Mouse (Mus musculus): ENCODE data around the gene Lrrc74a. TPM values are rescaled to one million over a fixed set of nuclear protein-coding genes. Genes with fewer than 3 reads are reported as not detected.

The Lrrc74a gene
- not detected in 2 replicates for polyA plus RNA-seq (2012; rRNA removed)

DNA sequence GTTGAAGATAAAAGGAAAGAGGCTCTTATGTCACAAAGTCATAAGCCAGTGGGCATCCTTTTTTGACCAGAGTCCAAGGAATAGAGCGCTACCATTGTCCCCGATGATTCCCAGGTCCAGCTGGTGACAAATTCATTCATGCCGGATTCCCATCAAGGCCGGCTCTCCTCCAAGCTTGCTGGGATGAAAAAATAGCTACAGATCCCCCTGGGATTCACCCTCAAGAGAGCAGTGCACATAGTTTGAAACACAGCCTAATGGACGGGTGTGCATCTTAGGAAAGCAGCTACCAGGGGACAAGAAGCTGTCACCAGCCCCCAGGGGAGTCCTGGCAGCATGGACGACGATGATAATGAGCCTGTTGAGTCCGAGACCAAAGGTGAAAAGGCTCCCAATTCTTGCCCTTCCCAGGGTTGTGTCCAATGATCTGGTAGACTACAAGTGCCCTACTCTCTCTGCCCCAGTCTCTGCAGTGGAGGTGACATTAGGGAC is at the start of gene Lrrc74a:
Gene Lrrc74a, plus strand, starts transcription at position 51 of the 492 bp plus-strand sequence.

DNA sequence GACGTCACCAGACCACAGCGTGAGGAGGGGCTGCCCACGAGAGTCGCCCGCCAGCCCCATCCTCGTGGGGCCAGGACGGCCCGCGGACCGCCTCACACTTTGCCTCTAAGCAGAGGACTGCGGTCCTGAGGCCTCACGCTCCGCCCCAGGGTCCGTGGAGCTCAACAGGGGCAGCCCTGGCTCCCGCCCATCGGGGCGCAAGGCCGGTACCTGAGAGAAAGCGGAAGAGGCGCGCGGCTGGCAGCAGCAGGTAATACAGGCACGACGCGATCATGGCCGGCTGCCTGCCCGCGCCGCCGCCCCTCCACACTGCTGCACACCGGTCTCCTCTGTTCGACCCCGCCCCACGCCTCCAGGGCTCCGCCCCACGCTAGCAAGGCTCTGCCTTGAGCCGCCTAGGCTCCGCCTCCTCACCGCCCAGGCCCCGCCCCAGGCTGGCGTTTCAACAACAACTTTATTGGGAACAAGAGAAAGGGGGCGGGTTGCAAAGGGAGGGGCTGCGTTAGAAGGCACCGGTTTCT is 8.0 kb upstream of the Lrrc74a start, which contains the start of gene Angel1:
Gene Angel1, minus strand, starts transcription at position 341 of the 521 bp plus-strand sequence.

Other genes starting within 250 kb of the Lrrc74a start
- 3.3 and 3.7 TPM in 2 replicates for gene Vash1, start 55.7 kb upstream of the Lrrc74a start, polyA plus RNA-seq (2012; rRNA removed)
- 6.5 and 7.1 TPM in 2 replicates for gene Angel1, start 7.9 kb upstream of the Lrrc74a start, polyA plus RNA-seq (2012; rRNA removed)
- gene Irf2bpl, start 150.4 kb downstream of the Lrrc74a start, polyA plus RNA-seq (2012; rRNA removed), result 64.1 and 68.5 TPM in 2 replicates
- 84.3 and 86.5 TPM in 2 replicates for gene Cipc, start 212.7 kb downstream of the Lrrc74a start, polyA plus RNA-seq (2012; rRNA removed)